ENCODE assay signal across 8 mouse cellular contexts in the genomic region with DNA sequence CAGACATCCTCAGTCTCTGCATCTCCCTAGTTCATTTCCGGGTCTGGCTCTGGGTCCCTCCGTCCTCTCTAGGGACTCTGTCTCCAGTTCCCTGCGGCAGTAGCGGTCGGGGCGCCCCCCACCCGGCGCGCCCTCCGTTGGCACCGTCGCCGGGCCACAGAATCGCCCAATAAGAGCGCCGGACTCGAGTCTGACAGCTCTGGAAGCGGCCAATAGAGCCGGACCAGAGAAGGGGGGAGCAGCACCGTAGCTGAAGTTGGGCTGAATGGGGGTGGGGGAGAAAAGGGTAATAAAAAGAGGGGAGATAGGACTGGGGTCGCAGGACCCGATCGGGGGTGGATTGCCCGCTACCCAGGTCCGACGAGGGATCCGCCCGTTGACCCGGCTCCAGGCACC. TPM values are rescaled to one million over a fixed set of nuclear protein-coding genes. Genes with fewer than 3 reads are reported as not detected.
DNase-seq lines count a peak whose midpoint lies in the region; ATAC-seq lines count a peak whose summit lies in the region.

No protein-coding gene starts in this region.

- DNase-seq in adrenal gland, adult 2 months: peak; percentile 42
- DNase-seq in adrenal gland, adult 8-10 months: no peak
- peak; percentile 70 for DNase-seq in brain, embryonic 18.5 days (ENCODE audit: low read depth, low spot score)
- DNase-seq in forebrain, embryonic 10.5 days (ENCODE audit: extremely low spot score, low spot score): peak; percentile 66
- peak; percentile 66 for DNase-seq in limb, embryonic 11.5 days (ENCODE audit: low spot score)
- no peak for DNase-seq in spleen, postnatal 4 days (ENCODE audit: low spot score in 2 of 2)

- H3K27me3 ChIP-seq in forebrain, embryonic 10.5 days (ENCODE audit: poor library complexity, severe bottlenecking): peaks cover 98% of the 10 kb centered on the region
- H3K27me3 ChIP-seq in hindbrain, embryonic 12.5 days: peaks cover 61% of the 10 kb centered on the region
- peaks cover 46% of the 10 kb centered on the region for H3K27me3 ChIP-seq in limb, embryonic 11.5 days (ENCODE audit: control insufficient read depth, insufficient read depth, low read length)
- H3K27me3 ChIP-seq in midbrain, embryonic 16.5 days (ENCODE audit: control insufficient read depth, insufficient read depth, low read depth, low read length): peaks cover 10% of the 10 kb centered on the region

- no peaks in the 10 kb centered on the region for H3K9me3 ChIP-seq in forebrain, embryonic 10.5 days
- no peaks in the 10 kb centered on the region for H3K9me3 ChIP-seq in hindbrain, embryonic 12.5 days (replicated peaks)
- no peaks in the 10 kb centered on the region for H3K9me3 ChIP-seq in limb, embryonic 11.5 days (ENCODE audit: control insufficient read depth, low read length)
- H3K9me3 ChIP-seq in midbrain, embryonic 16.5 days (replicated peaks; ENCODE audit: control insufficient read depth, low read length, poor library complexity, severe bottlenecking): no peaks in the 10 kb centered on the region

- H3K4me3 ChIP-seq in forebrain, embryonic 10.5 days: peak overlapping the region; percentile 77
- peak overlapping the region; percentile 67 for H3K4me3 ChIP-seq in hindbrain, embryonic 12.5 days
- H3K4me3 ChIP-seq in limb, embryonic 11.5 days (ENCODE audit: low read depth, low read length): peak overlapping the region; percentile 62
- peak overlapping the region; percentile 82 for H3K4me3 ChIP-seq in midbrain, embryonic 16.5 days (ENCODE audit: low read depth, low read length)

- under 1% methylated on average over 29 of the region's 29 CpGs for WGBS in forebrain, embryonic 10.5 days
- WGBS in hindbrain, embryonic 12.5 days: under 1% methylated on average over 29 of the region's 29 CpGs
- WGBS in limb, embryonic 11.5 days: under 1% methylated on average over 29 of the region's 29 CpGs
- WGBS in midbrain, embryonic 16.5 days: 0% methylated on average over 29 of the region's 29 CpGs

- H3K36me3 ChIP-seq in forebrain, embryonic 10.5 days (replicated peaks): no peaks in the 10 kb centered on the region
- H3K36me3 ChIP-seq in hindbrain, embryonic 12.5 days: no peaks in the 10 kb centered on the region
- H3K36me3 ChIP-seq in limb, embryonic 11.5 days (ENCODE audit: control insufficient read depth, insufficient read depth, low read length): no peaks in the 10 kb centered on the region
- H3K36me3 ChIP-seq in midbrain, embryonic 16.5 days (ENCODE audit: control insufficient read depth, insufficient read depth, low read length): no peaks in the 10 kb centered on the region

- H3K9ac ChIP-seq in hindbrain, embryonic 12.5 days: peak overlapping the region; percentile 90
- H3K9ac ChIP-seq in limb, embryonic 11.5 days (ENCODE audit: low read length): peak overlapping the region; percentile 70
- peak overlapping the region; percentile 91 for H3K9ac ChIP-seq in midbrain, embryonic 16.5 days (ENCODE audit: low read depth, low read length)

- peaks cover 44% of the 10 kb centered on the region for H3K4me1 ChIP-seq in forebrain, embryonic 10.5 days
- peaks cover 43% of the 10 kb centered on the region for H3K4me1 ChIP-seq in hindbrain, embryonic 12.5 days
- H3K4me1 ChIP-seq in limb, embryonic 11.5 days (ENCODE audit: control insufficient read depth, insufficient read depth, low read length): peaks cover 9% of the 10 kb centered on the region
- peaks cover 45% of the 10 kb centered on the region for H3K4me1 ChIP-seq in midbrain, embryonic 16.5 days (ENCODE audit: control insufficient read depth, insufficient read depth, low read length)

- peak overlapping the region; percentile 84 for H3K27ac ChIP-seq in forebrain, embryonic 10.5 days
- peak overlapping the region; percentile 88 for H3K27ac ChIP-seq in hindbrain, embryonic 12.5 days
- no peak overlapping the region for H3K27ac ChIP-seq in limb, embryonic 11.5 days (replicated peaks; ENCODE audit: low read depth, low read length)
- H3K27ac ChIP-seq in midbrain, embryonic 16.5 days (ENCODE audit: low read length): peak overlapping the region; percentile 91

- ATAC-seq in hindbrain, embryonic 12.5 days (ENCODE audit: low FRiP score): peak; percentile 78
- peak; percentile 27 for ATAC-seq in limb, embryonic 11.5 days (ENCODE audit: insufficient number of reproducible peaks, low FRiP score, low TSS enrichment, low read depth)
- ATAC-seq in midbrain, embryonic 16.5 days: peak; percentile 88

- H3K4me2 ChIP-seq in hindbrain, embryonic 12.5 days (replicated peaks): peak overlapping the region; percentile 92
- H3K4me2 ChIP-seq in limb, embryonic 11.5 days (ENCODE audit: low read depth, severe bottlenecking): peak overlapping the region; percentile 96
- H3K4me2 ChIP-seq in midbrain, embryonic 16.5 days (ENCODE audit: low read length): peak overlapping the region; percentile 82

RNA-seq across cellular contexts. Expression of a gene that starts 0.4 kb away (rescaled TPM):
- total RNA-seq in adrenal gland, adult 2 months (2021): 10 to 100 TPM in 1 of 2 experiments, 1 to 10 TPM in 1; 9.1 to 21.7 TPM
- polyA plus RNA-seq in adrenal gland, adult 2 months (2012; rRNA removed): 17.1 and 32.8 TPM in 2 replicates
- total RNA-seq in adrenal gland, adult 8-10 months (2022): 10 to 100 TPM; 11.8 to 19.1 (median 13.6) TPM
- 0.64 and 0.67 TPM in 2 replicates for polyA plus RNA-seq in forebrain, embryonic 10.5 days (2016; fragmentation: Nextera tagmentation; extraction: Ambion mirVana)
- polyA plus RNA-seq in hindbrain, embryonic 12.5 days (2016; fragmentation: Nextera tagmentation; extraction: Ambion mirVana): 4.4 and 4.5 TPM in 2 replicates
- polyA plus RNA-seq in limb, embryonic 11.5 days (2014; fragmentation: Nextera tagmentation; extraction: Ambion mirVana): 1.5 and 1.6 TPM in 2 replicates
- 7.0 and 7.1 TPM in 2 replicates for polyA plus RNA-seq in midbrain, embryonic 16.5 days (2015; fragmentation: Nextera tagmentation; extraction: Ambion mirVana)

Comparison
In these comparisons a context has a peak if more than half of its experiments do, and no peak if none do; other contexts are left out.
1. DNase-seq: peak in adrenal gland, adult 2 months (single experiment), brain, embryonic 18.5 days (single experiment), forebrain, embryonic 10.5 days (single experiment) and limb, embryonic 11.5 days (single experiment); none in adrenal gland, adult 8-10 months (single experiment) and spleen, postnatal 4 days (0 of 2).
2. ATAC-seq: peak in every context shown above with its lines; median percentile 88 in midbrain, embryonic 16.5 days; 78 in hindbrain, embryonic 12.5 days; 27 in limb, embryonic 11.5 days.
3. Peak in every context shown above with its lines, with median percentiles within 50 percentile points of each other: H3K4me3 ChIP-seq, H3K4me2 ChIP-seq and H3K9ac ChIP-seq.